Mouse (Mus musculus) stomach, postnatal 0 days (tissue): Measurements from ENCODE around the gene Metap1. TPM values are rescaled to one million over a fixed set of nuclear protein-coding genes. Genes with fewer than 3 reads are reported as not detected.

Experiments
- ATAC-seq: fragments of 200-750 bp; cut with Nextera tagmentation; 2 replicates; pipeline ENCODE4 v1.8.0; 2017; ENCODE audit not compliant: low FRiP score, low TSS enrichment
- DNase-seq: peaks from one replicate; pipeline ENCODE4 v3.0.0-alpha.2; 2016; ENCODE audit warnings: low spot score
- H3K27ac ChIP-seq: fragments of 300-500 bp; sonication (generic); replicated peaks from 2 replicates; pipeline ENCODE4 v1.5.1; 2014; ENCODE audit warnings: mild to moderate bottlenecking, control low read depth
- H3K27me3 ChIP-seq: fragments of 300-500 bp; sonication (generic); 2 replicates; pipeline ENCODE4 v1.6.1; 2014; ENCODE audit warnings: low read length; ENCODE audit not compliant: control insufficient read depth, insufficient read depth
- H3K36me3 ChIP-seq: fragments of 300-500 bp; sonication (generic); 2 replicates; pipeline ENCODE4 v1.6.1; 2014; ENCODE audit warnings: low read length, mixed read lengths; ENCODE audit not compliant: control insufficient read depth, insufficient read depth
- H3K4me1 ChIP-seq: fragments of 300-500 bp; sonication (generic); replicated peaks from 2 replicates; pipeline ENCODE4 v1.6.1; 2014; ENCODE audit warnings: antibody characterized with exemption; ENCODE audit not compliant: control insufficient read depth, insufficient read depth
- H3K4me2 ChIP-seq: fragments of 300-500 bp; sonication (generic); replicated peaks from 2 replicates; pipeline ENCODE4 v1.6.1; 2014; ENCODE audit warnings: low read depth, mild to moderate bottlenecking, control low read depth, moderate library complexity
- H3K4me3 ChIP-seq: fragments of 300-500 bp; sonication (generic); 2 replicates; pipeline ENCODE4 v1.5.1; 2014; ENCODE audit warnings: low read depth, low read length, control low read depth
- H3K9ac ChIP-seq: fragments of 300-500 bp; sonication (generic); 2 replicates; pipeline ENCODE4 v1.6.1; 2014; ENCODE audit warnings: mild to moderate bottlenecking, low read length, control low read depth, mixed read lengths
- H3K9me3 ChIP-seq: fragments of 300-500 bp; sonication (generic); 2 replicates; pipeline ENCODE4 v1.6.1; 2016; ENCODE audit warnings: low read length; ENCODE audit not compliant: control insufficient read depth
- CTCF ChIP-seq: IDR thresholded peaks from 2 replicates; pipeline ENCODE4 v1.5.1; 2016; ENCODE audit warnings: antibody characterized with exemption, low read depth, mild to moderate bottlenecking, moderate library complexity
- EP300 ChIP-seq: optimal IDR thresholded peaks from 2 replicates; pipeline ENCODE3; 2016; ENCODE audit warnings: antibody characterized with exemption
- WGBS: fragments of 180-500 bp; shearing (Covaris S2); extraction: QIAGEN DNeasy Blood & Tissue Kit; methylation state at CpG from one replicate; pipeline ENCODE4 v1.1.7; 2014; 5-methylcytosine and 5-hydroxymethylcytosine counted together
- polyA plus RNA-seq: library from polyadenylated mRNA; unstranded; fragments of >200 nt; fragmentation: Nextera tagmentation; extraction: Ambion mirVana; gene quantifications from 2 replicates; pipeline ENCODE4 v1.2.1, GENCODE M21; 2015

Metap1 gene
- polyA plus RNA-seq, 1 experiment from 2014 or later = 34.1 TPM

DNA sequence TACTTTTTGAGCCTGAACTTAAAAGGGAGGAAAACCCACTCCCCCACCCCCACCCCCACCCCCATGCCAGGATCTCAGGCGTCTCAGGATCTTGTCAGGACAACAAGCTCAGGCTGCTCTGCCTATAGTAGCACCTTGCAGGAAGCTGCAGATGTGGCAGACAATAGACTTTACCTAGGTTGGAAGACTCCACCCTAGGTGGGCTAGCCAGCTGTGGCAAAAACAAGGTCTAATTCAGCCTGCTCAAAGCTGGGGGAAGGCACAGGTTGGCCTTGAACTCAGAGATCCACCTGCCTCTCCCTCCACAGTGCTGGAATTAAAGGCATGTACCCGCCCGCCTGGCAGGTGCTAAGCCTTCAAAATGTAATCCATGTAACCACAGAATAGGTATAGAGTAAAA lies 50.6 kb downstream of the Metap1 start:
- Histone ChIP-seq H3K4me3 (no peak overlapping the region), H3K27me3 (no peaks in the 10 kb centered on the region), H3K27ac (no peak overlapping the region), H3K9me3 (no peaks in the 10 kb centered on the region), H3K4me1 (no peaks in the 10 kb centered on the region), H3K4me2 (no peak overlapping the region), H3K36me3 (no peaks in the 10 kb centered on the region), H3K9ac (no peak overlapping the region)
- DNase-seq = no peak
- no peak for ATAC-seq
- 68% methylated on average over 3 of the region's 3 CpGs for WGBS
- TF ChIP-seq EP300 (no peak), CTCF (no peak)

DNA sequence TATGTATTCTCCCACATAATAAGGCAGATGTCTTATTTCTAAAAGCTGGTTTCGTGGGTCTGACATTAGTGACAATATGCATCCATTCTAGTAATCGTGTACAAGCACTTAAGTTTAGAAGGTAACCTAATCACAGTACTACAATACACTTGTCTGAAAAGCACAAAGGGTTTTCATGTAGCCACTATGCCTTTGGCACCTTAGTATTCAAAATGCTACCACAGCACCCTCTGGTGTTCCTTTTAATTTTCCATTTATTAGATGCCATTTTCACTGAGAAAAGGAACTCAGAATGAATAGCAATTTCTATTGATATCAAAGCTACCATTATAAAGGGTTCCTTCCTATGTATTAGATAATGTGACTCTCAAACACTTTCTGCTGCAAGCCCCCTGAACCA lies 57.5 kb downstream of the Metap1 start:
- Histone ChIP-seq H3K27ac (no peak overlapping the region), H3K4me1 (no peaks in the 10 kb centered on the region), H3K4me2 (no peak overlapping the region), H3K9ac (no peak overlapping the region), H3K9me3 (no peaks in the 10 kb centered on the region), H3K36me3 (no peaks in the 10 kb centered on the region), H3K27me3 (no peaks in the 10 kb centered on the region), H3K4me3 (no peak overlapping the region)
- TF ChIP-seq EP300 = no peak
- peak; percentile 79 for TF ChIP-seq CTCF
- no peak for ATAC-seq
- WGBS = 65% methylated on average over 2 of the region's 2 CpGs
- no peak for DNase-seq

DNA sequence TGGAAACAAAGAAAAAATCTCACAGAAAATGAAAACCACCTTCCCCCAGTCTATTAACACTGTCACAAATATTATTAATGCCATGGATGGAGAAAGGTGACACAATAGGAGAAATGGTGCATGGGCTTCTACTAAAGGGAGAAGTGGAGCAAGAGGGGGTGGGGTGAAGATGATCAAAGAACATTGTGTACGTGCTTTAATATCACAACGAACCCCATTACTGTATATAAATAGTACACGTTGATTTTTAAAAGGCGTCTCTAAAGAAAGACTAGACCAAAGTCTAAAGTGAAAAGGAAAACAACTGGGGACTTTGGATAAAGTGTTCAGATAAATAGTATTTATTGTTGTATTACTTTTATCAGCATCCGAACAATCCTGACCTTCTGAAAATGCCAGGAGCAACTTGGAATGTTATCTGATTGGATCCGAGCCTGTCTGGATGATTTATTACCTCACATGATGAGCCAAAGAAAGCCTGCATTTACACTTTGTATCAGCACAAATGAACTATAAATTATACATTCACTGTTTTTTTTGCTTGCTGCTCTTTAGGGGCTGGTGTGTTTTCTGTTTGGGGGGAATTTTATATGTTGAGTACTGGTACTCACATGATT lies 58.8 kb downstream of the Metap1 start:
- Histone ChIP-seq H3K36me3 (no peaks in the 10 kb centered on the region), H3K4me3 (no peak overlapping the region), H3K4me1 (no peaks in the 10 kb centered on the region), H3K9ac (no peak overlapping the region), H3K27ac (no peak overlapping the region), H3K9me3 (no peaks in the 10 kb centered on the region), H3K27me3 (no peaks in the 10 kb centered on the region), H3K4me2 (no peak overlapping the region)
- TF ChIP-seq CTCF (no peak), EP300 (no peak)
- no peak for DNase-seq
- 50% methylated on average over 6 of the region's 6 CpGs for WGBS
- ATAC-seq = no peak

DNA sequence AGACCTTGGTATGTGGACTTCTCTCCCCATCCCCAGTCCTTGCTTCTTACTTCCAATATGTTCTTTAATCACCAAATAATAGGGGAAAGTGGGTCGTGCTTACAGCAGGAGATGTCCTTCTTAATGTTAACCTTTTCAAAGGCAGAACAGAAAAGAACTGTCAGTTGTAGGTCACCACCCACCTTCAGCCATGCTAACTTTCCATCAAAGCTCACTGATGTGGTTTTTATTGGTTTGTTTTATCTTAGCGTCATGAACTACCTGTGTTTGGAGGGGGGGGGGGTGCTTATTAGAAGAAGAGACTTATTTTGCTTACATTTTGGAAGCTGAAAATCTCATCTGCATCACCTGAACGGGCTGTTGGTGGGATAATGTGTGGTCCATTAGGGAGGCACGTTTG lies 65.1 kb downstream of the Metap1 start:
- DNase-seq (no peak), ATAC-seq (no peak)
- Histone ChIP-seq H3K27me3 (no peaks in the 10 kb centered on the region), H3K27ac (no peak overlapping the region), H3K4me2 (no peak overlapping the region), H3K4me3 (no peak overlapping the region), H3K4me1 (no peaks in the 10 kb centered on the region), H3K36me3 (no peaks in the 10 kb centered on the region), H3K9me3 (no peaks in the 10 kb centered on the region), H3K9ac (no peak overlapping the region)
- no peak for TF ChIP-seq CTCF
- no peak for TF ChIP-seq EP300
- WGBS = 61% methylated on average over 4 of the region's 4 CpGs

DNA sequence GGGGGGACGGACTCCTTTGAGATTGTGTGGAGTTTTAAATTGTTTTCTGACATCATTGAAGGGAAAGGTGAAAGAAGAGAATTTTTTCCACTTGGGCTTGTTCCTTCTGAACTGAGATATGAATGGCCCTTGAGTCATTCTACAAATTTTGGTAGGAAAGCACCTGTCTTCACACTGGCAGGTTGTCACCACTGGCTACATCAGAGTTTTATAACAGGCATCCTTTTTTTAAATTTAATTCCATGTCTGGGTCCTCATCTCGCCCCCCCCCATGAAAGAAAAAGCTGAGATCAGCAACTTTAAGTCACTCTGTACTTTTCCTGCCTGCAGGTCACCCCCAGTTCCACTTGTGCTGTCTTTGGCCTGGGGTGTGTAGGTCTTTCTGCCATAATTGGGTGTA lies 65.7 kb downstream of the Metap1 start:
- 61% methylated on average over 2 of the region's 2 CpGs for WGBS
- Histone ChIP-seq H3K27ac (no peak overlapping the region), H3K9ac (no peak overlapping the region), H3K9me3 (no peaks in the 10 kb centered on the region), H3K4me3 (no peak overlapping the region), H3K27me3 (no peaks in the 10 kb centered on the region), H3K4me2 (no peak overlapping the region), H3K36me3 (no peaks in the 10 kb centered on the region), H3K4me1 (no peaks in the 10 kb centered on the region)
- TF ChIP-seq EP300 (no peak), CTCF (no peak)
- no peak for ATAC-seq
- DNase-seq = no peak

DNA sequence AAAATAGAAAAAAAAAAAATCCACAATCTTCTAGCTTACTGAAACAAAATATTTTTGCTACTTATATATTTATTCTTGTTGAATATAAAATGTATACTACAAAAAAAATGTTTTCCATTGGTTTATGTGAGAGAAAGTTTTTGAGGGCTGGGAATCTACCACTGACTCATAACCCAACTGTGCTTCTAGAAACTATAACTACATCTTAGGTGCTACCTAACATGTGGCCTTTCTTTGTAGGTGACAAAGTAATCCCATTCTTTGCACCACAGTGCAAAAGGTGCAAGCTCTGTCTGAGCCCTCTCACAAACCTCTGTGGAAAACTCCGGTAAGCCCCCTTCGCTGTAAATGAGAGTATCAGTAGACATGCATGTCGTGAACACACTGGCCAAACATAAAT lies 68.9 kb downstream of the Metap1 start:
- Histone ChIP-seq H3K9me3 (no peaks in the 10 kb centered on the region), H3K4me3 (no peak overlapping the region), H3K27ac (no peak overlapping the region), H3K36me3 (no peaks in the 10 kb centered on the region), H3K27me3 (no peaks in the 10 kb centered on the region), H3K4me2 (no peak overlapping the region), H3K4me1 (no peaks in the 10 kb centered on the region), H3K9ac (no peak overlapping the region)
- ATAC-seq = no peak
- TF ChIP-seq CTCF (no peak), EP300 (no peak)
- no peak for DNase-seq
- 89% methylated on average over 3 of the region's 3 CpGs for WGBS
